Mouse (Mus musculus) olfactory bulb, adult 2 months (tissue): ENCODE data around the gene Sema4d.

Experiments used
- CTCF ChIP-seq: fragments of 200-500 bp; IDR thresholded peaks from 2 replicates; pipeline ENCODE4 v1.5.1; 2012; ENCODE audit warnings: low read depth, mild to moderate bottlenecking, low read length, moderate library complexity; ENCODE audit not compliant: insufficient read depth
- POLR2A ChIP-seq: fragments of 200-500 bp; IDR thresholded peaks from 2 replicates; pipeline ENCODE4 v1.6.1; 2012; ENCODE audit warnings: mild to moderate bottlenecking, low read depth, low read length, moderate library complexity; ENCODE audit not compliant: insufficient read depth

GRCm38 (mm10) chr13:51658094-51658493, 135.5 kb downstream of the Sema4d start:
- TF ChIP-seq CTCF = no peak
- TF ChIP-seq POLR2A = no peak
